Mouse (Mus musculus) G1E (cell line): Measurements from ENCODE around the gene Rasal2.

Experiments
- CTCF ChIP-seq: IDR thresholded peaks from 2 replicates; pipeline ENCODE4 v1.5.1; 2012; ENCODE audit warnings: low read depth, low read length, inconsistent platforms, mixed read lengths
- GATA1 ChIP-seq: IDR thresholded peaks from 2 replicates; pipeline ENCODE4 v1.6.1; 2012; ENCODE audit warnings: borderline replicate concordance, low read length, inconsistent platforms, mixed read lengths
- GATA2 ChIP-seq: IDR thresholded peaks from 2 replicates; pipeline ENCODE4 v1.6.1; 2012; ENCODE audit warnings: low read depth, low read length, inconsistent platforms, borderline replicate concordance
- POLR2AphosphoS5 ChIP-seq: IDR thresholded peaks from 2 replicates; pipeline ENCODE4 v1.6.1; 2012; ENCODE audit warnings: low read depth, low read length, inconsistent platforms; ENCODE audit not compliant: insufficient replicate concordance

GRCm38 (mm10) chr1:157114492-157114891, 297.9 kb downstream of the Rasal2 start:
- no peak for TF ChIP-seq CTCF
- no peak for TF ChIP-seq GATA1
- no peak for TF ChIP-seq GATA2
- no peak for TF ChIP-seq POLR2AphosphoS5
